Mouse (Mus musculus): Measurements from ENCODE around the gene Prpf40b.

Prpf40b gene

GRCm38 (mm10) chr15:99334500-99334899 lies 39.6 kb downstream of the Prpf40b start:
- no peak for DNase-seq

DNA sequence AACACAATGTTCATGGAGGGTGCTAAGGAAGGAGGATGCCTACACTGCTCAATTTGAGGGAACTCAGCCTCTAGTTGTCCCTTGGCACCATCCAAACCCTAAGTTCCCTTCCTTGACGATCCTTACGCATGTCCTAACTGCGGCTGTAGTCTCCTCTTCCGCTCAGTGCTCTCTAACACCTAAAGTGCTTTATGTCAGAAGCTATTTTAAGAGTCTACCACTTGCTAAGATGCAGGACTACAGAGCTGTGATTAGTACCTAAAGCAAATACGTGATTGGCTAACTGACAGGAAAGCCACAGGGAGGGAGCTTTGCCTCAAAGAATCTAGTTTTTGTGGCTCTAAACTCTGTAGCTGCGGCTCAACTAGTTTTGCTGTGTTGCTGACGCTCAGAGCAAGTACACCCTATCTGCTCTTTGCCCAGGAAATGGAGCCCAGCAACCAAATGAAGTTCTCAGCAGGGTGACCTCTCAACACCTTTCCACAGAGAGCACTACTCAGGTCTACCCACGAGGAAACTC lies 41.0 kb downstream of the Prpf40b start:
- no peak for DNase-seq

GRCm38 (mm10) chr15:99338916-99339315 lies 44.0 kb downstream of the Prpf40b start:
- peak; percentile 48 for DNase-seq

- DNase-seq, result no peak
These were observed 44.8 kb downstream of the Prpf40b start for GRCm38 (mm10) chr15:99339669-99340068.

DNA sequence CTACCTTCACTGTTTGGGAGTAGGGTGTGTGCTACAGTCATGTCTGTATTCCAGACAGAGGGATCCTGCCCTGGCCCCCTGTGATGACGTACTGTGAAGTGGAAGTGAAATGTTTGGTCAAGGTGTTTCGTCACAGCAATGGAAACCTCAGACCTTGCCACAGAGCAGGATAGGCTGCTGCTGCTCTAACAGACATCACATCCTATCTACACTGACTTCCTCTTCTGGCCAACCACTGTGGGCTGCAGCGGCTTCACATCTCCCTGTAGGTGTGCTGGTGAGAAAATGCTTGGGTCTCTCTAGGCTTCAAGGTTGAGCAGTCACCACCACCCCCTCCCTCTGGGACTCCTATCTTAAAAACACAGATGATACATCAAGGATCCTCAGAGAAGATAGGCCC lies 46.2 kb downstream of the Prpf40b start:
- peak; percentile 66 for DNase-seq

GRCm38 (mm10) chr15:99342194-99342981 lies 47.5 kb downstream of the Prpf40b start:
- no peak for DNase-seq

GRCm38 (mm10) chr15:99343414-99344147 lies 48.7 kb downstream of the Prpf40b start:
- no peak for DNase-seq

DNA sequence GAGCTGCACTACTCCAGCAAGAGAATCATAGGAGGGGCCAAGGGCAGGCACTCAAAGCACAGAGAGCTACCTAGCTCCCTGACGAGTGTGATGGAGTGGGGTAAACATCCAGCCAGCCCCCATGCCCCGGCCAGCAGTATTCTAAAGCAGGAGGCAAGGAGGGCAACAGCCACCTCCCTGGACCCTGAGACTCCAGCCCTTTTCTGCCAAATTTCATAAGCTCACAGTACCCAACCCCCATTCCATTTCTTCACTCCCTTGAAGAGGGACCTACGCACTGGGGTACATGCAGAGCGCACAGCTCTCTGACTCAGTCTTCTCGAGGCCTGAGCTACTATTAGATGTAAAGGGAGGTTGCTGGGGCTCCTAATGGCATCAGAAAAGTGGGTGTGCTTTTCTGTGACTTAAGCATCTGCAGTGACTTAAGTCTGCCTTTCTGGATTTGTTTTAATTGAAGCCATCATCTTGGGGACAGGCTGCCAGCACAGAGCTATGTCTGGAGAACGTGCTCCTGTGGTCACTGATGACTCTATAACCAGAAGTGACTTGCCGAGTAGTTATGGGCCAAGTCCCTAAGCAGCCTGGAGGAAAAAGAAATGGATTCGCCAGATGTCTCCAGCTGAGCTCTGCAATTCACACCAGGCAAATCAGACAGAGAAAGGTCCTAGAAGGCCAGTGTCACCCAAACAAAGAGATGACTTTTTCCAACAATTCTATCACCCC lies 49.4 kb downstream of the Prpf40b start:
- DNase-seq, result no peak

- DNase-seq, result no peak
These were observed 50.1 kb downstream of the Prpf40b start for GRCm38 (mm10) chr15:99344961-99345360.

GRCm38 (mm10) chr15:99351610-99352009 lies 56.7 kb downstream of the Prpf40b start:
- DNase-seq, result no peak

DNA sequence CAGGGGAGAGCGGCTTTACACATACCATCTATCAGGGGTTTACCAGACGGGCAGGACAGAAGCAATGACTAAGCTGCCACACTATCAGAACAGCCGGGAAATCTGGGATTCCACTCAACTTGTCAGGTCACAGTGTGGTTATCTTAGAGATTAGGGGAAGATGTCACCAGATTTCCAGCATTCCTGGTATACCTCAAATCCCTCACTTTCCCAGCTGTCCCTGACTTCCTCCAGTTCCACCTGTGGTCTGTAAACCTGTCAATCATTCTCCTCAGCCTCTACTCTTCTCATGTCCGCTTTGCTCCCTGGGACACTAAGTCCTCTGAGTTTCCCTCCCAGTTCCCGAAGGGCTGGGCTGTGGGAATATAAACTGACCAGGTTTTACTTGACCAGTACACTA lies 57.4 kb downstream of the Prpf40b start:
- no peak for DNase-seq

DNA sequence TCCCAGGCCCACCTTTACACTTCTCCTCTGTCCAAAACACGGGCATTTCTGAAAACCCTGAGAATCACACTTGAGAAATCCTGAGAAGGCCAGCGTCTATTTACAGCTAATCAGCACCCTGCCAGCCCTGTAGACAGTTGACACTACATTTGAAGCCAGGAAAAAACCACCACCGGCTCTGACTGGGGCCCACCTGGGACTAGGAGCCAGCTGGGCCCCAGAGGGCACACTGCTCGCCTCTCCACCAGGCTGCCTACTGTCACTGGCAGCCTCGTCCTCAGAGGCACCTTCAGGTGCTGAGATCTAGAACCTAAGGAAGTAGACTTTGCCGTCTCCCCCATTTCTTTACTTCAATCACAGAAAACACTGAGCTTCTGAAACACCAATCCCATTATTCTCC lies 60.8 kb downstream of the Prpf40b start:
- DNase-seq, result peak; percentile 71

DNA sequence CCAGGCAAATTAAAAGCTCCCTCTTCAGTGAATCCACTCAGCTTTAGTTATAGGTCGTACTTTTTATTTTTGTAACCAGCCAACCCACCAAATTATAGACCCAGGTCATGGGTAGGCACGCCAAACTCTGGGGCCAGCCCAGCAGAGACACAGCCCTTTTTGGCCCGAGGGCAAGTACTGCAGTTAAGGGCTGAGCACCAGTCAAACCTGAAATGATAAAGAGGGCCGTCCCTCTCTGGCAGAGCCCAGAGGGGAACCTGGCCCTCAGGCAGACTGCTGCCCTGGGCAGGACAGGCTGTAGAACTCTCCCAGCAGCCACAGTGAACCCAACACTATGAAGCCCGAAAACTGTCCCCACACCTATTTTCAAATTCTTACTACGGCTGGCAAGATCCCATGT lies 61.6 kb downstream of the Prpf40b start:
- no peak for DNase-seq

DNA sequence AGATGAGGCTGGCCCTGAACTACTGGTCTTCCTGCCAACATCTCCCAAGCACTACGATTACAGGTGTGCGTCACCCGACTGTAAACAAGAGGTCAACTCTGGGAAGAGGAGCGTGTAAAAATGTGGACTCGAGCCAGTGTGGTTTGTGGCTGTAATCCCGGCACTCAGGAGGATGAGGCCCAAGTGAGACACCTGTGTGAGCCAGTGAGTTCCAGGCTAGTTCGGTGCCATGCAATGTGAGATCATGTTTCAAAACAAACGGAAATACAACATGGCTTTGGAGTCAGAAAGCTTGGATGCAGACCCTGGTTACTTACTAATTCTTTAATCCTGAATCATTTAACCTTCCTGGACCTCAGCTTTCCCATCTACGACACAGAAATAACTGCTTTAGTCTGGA lies 64.1 kb downstream of the Prpf40b start:
- no peak for DNase-seq

- DNase-seq, result no peak
These were observed 69.2 kb downstream of the Prpf40b start for GRCm38 (mm10) chr15:99364022-99364530.

DNA sequence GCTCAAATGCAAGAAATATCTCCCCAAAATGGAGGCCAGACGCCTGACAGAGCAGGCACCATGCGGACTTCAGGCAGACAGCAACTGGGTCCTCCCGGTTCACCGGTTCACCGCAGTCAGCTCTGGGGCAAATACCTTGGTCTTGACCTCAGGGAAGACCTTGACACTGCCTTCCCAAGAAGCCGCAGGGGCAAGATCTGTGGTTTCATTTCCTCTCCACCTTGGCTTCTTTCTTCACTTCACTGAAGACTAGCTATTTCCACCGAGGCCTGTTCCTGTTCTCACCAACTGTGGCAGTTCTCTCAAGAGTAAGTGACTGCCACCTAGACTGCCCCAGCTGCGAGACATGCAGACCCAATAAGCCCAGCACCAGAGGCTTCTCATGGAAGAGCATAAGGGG lies 70.0 kb downstream of the Prpf40b start:
- peak; percentile 54 for DNase-seq

All from thymus, postnatal 4 days (tissue).